Mouse (Mus musculus): ENCODE data around the gene Fabp1. TPM values are rescaled to one million over a fixed set of nuclear protein-coding genes. Genes with fewer than 3 reads are reported as not detected.

Fabp1 gene
- total and polyA plus RNA-seq, 3 experiments = not detected

DNA sequence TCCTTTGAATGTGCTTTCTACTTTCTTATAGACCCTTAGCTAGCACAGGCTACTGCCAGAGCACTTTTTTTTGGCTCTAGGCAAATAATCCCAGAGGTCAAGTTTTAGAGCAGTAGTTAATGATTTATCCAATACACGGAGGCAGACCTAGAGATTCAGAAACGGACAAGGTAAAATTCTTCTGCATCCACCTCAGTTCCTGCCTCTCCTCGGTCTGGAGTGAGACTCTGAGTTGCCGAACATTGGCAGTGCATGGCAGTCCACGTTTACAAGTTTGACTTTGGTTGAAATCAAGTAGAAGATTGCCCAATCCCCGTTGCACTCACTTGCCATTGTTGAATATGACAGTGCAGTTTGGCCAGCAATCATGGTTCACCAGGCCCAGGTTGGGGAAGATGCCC is 37.4 kb downstream of the Fabp1 start:
- Histone ChIP-seq H3K27me3 (ENCODE audit: control insufficient read depth in 1 of 2, insufficient read depth in 2 of 2, low read length in 2 of 2) (peaks cover 0 to 1% of the 10 kb centered on the region in 2 experiments; a peak in 1 of 4 replicates), H3K27ac (ENCODE audit: control insufficient read depth, low read depth, low read length) (no peak overlapping the region), H3K9me3 (replicated peaks; ENCODE audit: insufficient read depth, low read length) (no peaks in the 10 kb centered on the region), H3K36me3 (ENCODE audit: control insufficient read depth in 1 of 2, insufficient read depth in 2 of 2, low read length in 2 of 2) (no peaks in the 10 kb centered on the region), H3K4me3 (ENCODE audit: control insufficient read depth in 1 of 2, insufficient read depth in 1 of 2, low read depth in 2 of 2, low read length in 2 of 2) (no peak overlapping the region), H3K79me2 (ENCODE audit: control insufficient read depth, insufficient read depth, low read length, poor library complexity) (no peaks in the 10 kb centered on the region), H3K4me1 (ENCODE audit: control insufficient read depth in 1 of 2, insufficient read depth in 2 of 2, low read length in 2 of 2) (no peaks in the 10 kb centered on the region), H3K9ac (ENCODE audit: control insufficient read depth, low read depth, low read length, poor library complexity, severe bottlenecking) (no peak overlapping the region)
- TF ChIP-seq GABPA (IDR thresholded peaks at IDR 0.05; ENCODE audit: low read depth, low read length) (no peak), MAZ (IDR thresholded peaks at IDR 0.05; ENCODE audit: low read depth, low read length) (no peak), ZC3H11A (IDR thresholded peaks at IDR 0.05; ENCODE audit: low read depth, low read length) (no peak), KAT2A (conservative IDR thresholded peaks at IDR 0.05; ENCODE audit: low read depth, low read length) (no peak), USF1 (IDR thresholded peaks at IDR 0.05; ENCODE audit: low read depth, low read length) (no peak), BHLHE40 (IDR thresholded peaks at IDR 0.05; ENCODE audit: borderline replicate concordance, low read depth, low read length) (no peak), MEF2A (IDR thresholded peaks at IDR 0.05; ENCODE audit: extremely low read depth, insufficient replicate concordance, low read depth, low read length, poor library complexity, severe bottlenecking) (no peak), UBTF (IDR thresholded peaks at IDR 0.05; ENCODE audit: borderline replicate concordance, insufficient read depth, low read depth, low read length) (no peak), E2F4 (IDR thresholded peaks at IDR 0.05; ENCODE audit: borderline replicate concordance, low read depth, low read length) (no peak), MYC (IDR thresholded peaks at IDR 0.05; ENCODE audit: low read depth, low read length) (no peak), POLR2AphosphoS2 (IDR thresholded peaks at IDR 0.05; ENCODE audit: low read length) (no peak), ZKSCAN1 (IDR thresholded peaks at IDR 0.05; ENCODE audit: low read depth, low read length) (no peak), EP300 (IDR thresholded peaks at IDR 0.05; ENCODE audit: low read depth in 1 of 2, low read length in 2 of 2) (no peak)
- DNase-seq (ENCODE audit: low read depth, low spot score) = no peak

- no peaks in the 10 kb centered on the region for H3K79me2 ChIP-seq (ENCODE audit: control insufficient read depth, insufficient read depth, low read length, poor library complexity)
- TF ChIP-seq POLR2A (IDR thresholded peaks at IDR 0.05; ENCODE audit: control insufficient read depth in 1 of 2, insufficient read depth in 1 of 2, low read depth in 1 of 2, low read length in 2 of 2, poor library complexity in 1 of 2) (no peak), CHD2 (IDR thresholded peaks at IDR 0.05; ENCODE audit: low read length) (no peak), MYB (IDR thresholded peaks at IDR 0.05; ENCODE audit: low read depth, low read length) (no peak), MAZ (IDR thresholded peaks at IDR 0.05; ENCODE audit: low read depth, low read length) (no peak), SMC3 (IDR thresholded peaks at IDR 0.05; ENCODE audit: low read depth, low read length) (no peak), MEF2A (IDR thresholded peaks at IDR 0.05; ENCODE audit: extremely low read depth, insufficient replicate concordance, low read depth, low read length, poor library complexity, severe bottlenecking) (no peak), BHLHE40 (IDR thresholded peaks at IDR 0.05; ENCODE audit: borderline replicate concordance, low read depth, low read length) (no peak), GATA1 (IDR thresholded peaks at IDR 0.05; ENCODE audit: low read depth, low read length) (no peak), MXI1 (IDR thresholded peaks at IDR 0.05; ENCODE audit: low read depth, low read length) (no peak), RCOR1 (IDR thresholded peaks at IDR 0.05; ENCODE audit: low read depth, low read length) (no peak), ZC3H11A (IDR thresholded peaks at IDR 0.05; ENCODE audit: low read depth, low read length) (no peak)
- no peak overlapping the region for H3K27ac ChIP-seq (ENCODE audit: control insufficient read depth, low read depth, low read length)
- H3K27me3 ChIP-seq (ENCODE audit: control insufficient read depth in 1 of 2, insufficient read depth in 2 of 2, low read length in 2 of 2) = peaks cover 0 to 1% of the 10 kb centered on the region in 2 experiments; a peak in 1 of 4 replicates
- no peak overlapping the region for H3K4me3 ChIP-seq (ENCODE audit: control insufficient read depth in 1 of 2, insufficient read depth in 1 of 2, low read depth in 2 of 2, low read length in 2 of 2)
- DNase-seq (ENCODE audit: low read depth, low spot score) = no peak
- H3K4me1 ChIP-seq (ENCODE audit: control insufficient read depth in 1 of 2, insufficient read depth in 2 of 2, low read length in 2 of 2) = no peaks in the 10 kb centered on the region
- no peak overlapping the region for H3K9ac ChIP-seq (ENCODE audit: control insufficient read depth, low read depth, low read length, poor library complexity, severe bottlenecking)
- H3K36me3 ChIP-seq (ENCODE audit: control insufficient read depth in 1 of 2, insufficient read depth in 2 of 2, low read length in 2 of 2) = no peaks in the 10 kb centered on the region
- H3K9me3 ChIP-seq (replicated peaks; ENCODE audit: insufficient read depth, low read length) = no peaks in the 10 kb centered on the region
Observed at GRCm38 (mm10) chr6:71239069-71239750, 39.6 kb downstream of the Fabp1 start.

All from MEL (cell line).